In genomic region chr5:35920557-35920956, GRCm38 (mm10) we compare ENCODE assay signal across 12 mouse cellular contexts. TPM values are rescaled to one million over a fixed set of nuclear protein-coding genes. Genes with fewer than 3 reads are reported as not detected.
DNase-seq lines count a peak whose midpoint lies in the region; ATAC-seq and TF ChIP-seq lines count a peak whose summit lies in the region.
"Had no signal": no experiment of that assay in that cellular context is flagged by ENCODE, and none has a peak within 500 bp of the region (broad histone marks: within the 10 kb centered on the region; RNA-seq: fewer than 3 reads in every experiment).

No protein-coding gene starts in this region.

- peak overlapping the region; percentile 98 for H3K27ac ChIP-seq in heart, postnatal 0 days (ENCODE audit: low read depth)
- H3K27ac ChIP-seq in lung, embryonic 16.5 days (ENCODE audit: low read length) = peak overlapping the region; percentile 96
- peak overlapping the region; percentile 96 for H3K27ac ChIP-seq in embryonic fibroblast, embryonic 13.5 days (ENCODE audit: insufficient read depth, low read length)
- H3K27ac ChIP-seq in stomach, embryonic 14.5 days (ENCODE audit: low read length) = peak overlapping the region; percentile 94; the same call in 1 of the 2 replicates

- H3K4me1 ChIP-seq in heart, postnatal 0 days (ENCODE audit: control insufficient read depth, insufficient read depth) = peaks cover 68% of the 10 kb centered on the region
- peaks cover 73% of the 10 kb centered on the region for H3K4me1 ChIP-seq in lung, embryonic 16.5 days (replicated peaks; ENCODE audit: control insufficient read depth, insufficient read depth, low read length)
- H3K4me1 ChIP-seq in embryonic fibroblast, embryonic 13.5 days (ENCODE audit: control insufficient read depth, insufficient read depth, low read length) = peaks cover 40% of the 10 kb centered on the region
- H3K4me1 ChIP-seq in stomach, embryonic 14.5 days (ENCODE audit: control insufficient read depth, insufficient read depth, low read length) = peaks cover 67% of the 10 kb centered on the region

- no peak overlapping the region for H3K4me3 ChIP-seq in heart, postnatal 0 days (ENCODE audit: low read depth, low read length)
- no peak overlapping the region for H3K4me3 ChIP-seq in lung, embryonic 16.5 days (ENCODE audit: low read length)
- H3K4me3 ChIP-seq in embryonic fibroblast, embryonic 13.5 days (ENCODE audit: insufficient read depth, low read length) = no peak overlapping the region
- no peak overlapping the region for H3K4me3 ChIP-seq in stomach, embryonic 14.5 days (ENCODE audit: low read depth, low read length)
- H3K4me3 ChIP-seq: layer of hippocampus, adult 2 months; midbrain, embryonic 15.5 days had no signal

- H3K27me3 ChIP-seq in heart, postnatal 0 days (ENCODE audit: control insufficient read depth, insufficient read depth, low read length) = no peaks in the 10 kb centered on the region
- no peaks in the 10 kb centered on the region for H3K27me3 ChIP-seq in lung, embryonic 16.5 days (ENCODE audit: control insufficient read depth, insufficient read depth, low read depth, low read length)
- no peaks in the 10 kb centered on the region for H3K27me3 ChIP-seq in stomach, embryonic 14.5 days (ENCODE audit: control insufficient read depth, insufficient read depth, low read length)
- H3K27me3 ChIP-seq: midbrain, embryonic 15.5 days had no signal

- peak overlapping the region; percentile 46 for H3K9ac ChIP-seq in heart, postnatal 0 days (replicated peaks; ENCODE audit: low read depth, low read length)
- no peak overlapping the region for H3K9ac ChIP-seq in lung, embryonic 16.5 days (ENCODE audit: low read length)
- no peak overlapping the region for H3K9ac ChIP-seq in stomach, embryonic 14.5 days (replicated peaks; ENCODE audit: low read depth, low read length)
- H3K9ac ChIP-seq: midbrain, embryonic 15.5 days had no signal

- no peak overlapping the region for H3K4me2 ChIP-seq in heart, postnatal 0 days (ENCODE audit: low read depth, low read length)
- H3K4me2 ChIP-seq in lung, embryonic 16.5 days (ENCODE audit: low read depth, low read length) = no peak overlapping the region
- H3K4me2 ChIP-seq in stomach, embryonic 14.5 days (replicated peaks; ENCODE audit: low read depth, low read length) = no peak overlapping the region
- H3K4me2 ChIP-seq: midbrain, embryonic 15.5 days had no signal

- no peaks in the 10 kb centered on the region for H3K9me3 ChIP-seq in heart, postnatal 0 days (replicated peaks; ENCODE audit: control insufficient read depth, low read length)
- no peaks in the 10 kb centered on the region for H3K9me3 ChIP-seq in lung, embryonic 16.5 days (ENCODE audit: control insufficient read depth, low read length)
- no peaks in the 10 kb centered on the region for H3K9me3 ChIP-seq in stomach, embryonic 14.5 days (ENCODE audit: control insufficient read depth, low read depth, low read length)
- H3K9me3 ChIP-seq: midbrain, embryonic 15.5 days had no signal

- no peak for TF ChIP-seq POLR2A in embryonic fibroblast, embryonic 13.5 days (IDR thresholded peaks at IDR 0.05; ENCODE audit: low read depth, low read length)

- TF ChIP-seq EP300 in heart, postnatal 0 days (IDR thresholded peaks at IDR 0.05; ENCODE audit: low read depth) = no peak

- no peak for ATAC-seq in heart, postnatal 0 days (ENCODE audit: insufficient read depth, low read depth)
- no peak for ATAC-seq in lung, embryonic 16.5 days (ENCODE audit: low read depth)
- ATAC-seq in stomach, embryonic 14.5 days (ENCODE audit: insufficient number of reproducible peaks, insufficient read depth, low FRiP score, low read depth) = no peak
- ATAC-seq: midbrain, embryonic 15.5 days had no signal

- DNase-seq in heart, postnatal 0 days (ENCODE audit: low spot score) = no peak
- DNase-seq in heart, adult 9 months (ENCODE audit: low spot score in 2 of 2) = no peak
- no peak for DNase-seq in lung, postnatal 14 days
- no peak for DNase-seq in urinary bladder, postnatal 25 days (ENCODE audit: low spot score)
- DNase-seq: adrenal gland, postnatal 14 days; lung, postnatal 10 days; right cerebral cortex, postnatal 14 days had no signal

- no peak for TF ChIP-seq CTCF in heart, postnatal 0 days (IDR thresholded peaks at IDR 0.05; ENCODE audit: low read depth)
- TF ChIP-seq CTCF in embryonic fibroblast, embryonic 13.5 days (IDR thresholded peaks at IDR 0.05; ENCODE audit: borderline replicate concordance, insufficient read depth, low read length) = no peak

- H3K36me3 ChIP-seq in heart, postnatal 0 days (replicated peaks; ENCODE audit: control insufficient read depth, insufficient read depth, low read length) = no peaks in the 10 kb centered on the region
- no peaks in the 10 kb centered on the region for H3K36me3 ChIP-seq in lung, embryonic 16.5 days (ENCODE audit: control insufficient read depth, insufficient read depth, low read length)
- no peaks in the 10 kb centered on the region for H3K36me3 ChIP-seq in stomach, embryonic 14.5 days (ENCODE audit: control insufficient read depth, insufficient read depth, low read length)
- H3K36me3 ChIP-seq: midbrain, embryonic 15.5 days had no signal

RNA-seq across cellular contexts. Expression of gene Afap1, which starts 27.4 kb away (rescaled TPM):
- total RNA-seq in heart, postnatal 0 days (2014; rRNA removed; ENCODE audit: low replicate concordance) = 25.9 and 30.3 TPM in 2 replicates
- 13.6 and 14.9 TPM in 2 replicates for polyA plus RNA-seq in heart, postnatal 0 days (2015; fragmentation: Nextera tagmentation; extraction: Ambion mirVana)
- 19.4 and 20.8 TPM in 2 replicates for polyA plus RNA-seq in lung, embryonic 16.5 days (2015; fragmentation: Nextera tagmentation; extraction: Ambion mirVana)
- 64.3 and 71.8 TPM in 2 replicates for polyA plus RNA-seq in embryonic fibroblast, embryonic 13.5 days (2011; ENCODE audit: insufficient read length, low read depth, missing spikeins)
- polyA plus RNA-seq in stomach, embryonic 14.5 days (2014; fragmentation: Nextera tagmentation; extraction: Ambion mirVana) = 21.3 and 22.8 TPM in 2 replicates
